Mouse (Mus musculus): ENCODE measurements around the gene Wdr24.

The Wdr24 gene

GRCm38 (mm10) chr17:25843122-25843521, 19.7 kb downstream of the Wdr24 start:
- in situ Hi-C loops (cut with MboI; ENCODE audit: unreplicated experiment in 2 of 2), result no loop called here

- in situ Hi-C loops (cut with MboI; ENCODE audit: unreplicated experiment in 2 of 2), result no loop called here
Observed at GRCm38 (mm10) chr17:25843636-25844395, 20.4 kb downstream of the Wdr24 start.

GRCm38 (mm10) chr17:25844396-25844901, 21.0 kb downstream of the Wdr24 start, which contains the start of gene Rhot2:
Gene Rhot2 (minus strand): TSS chr17:25844851.
- in situ Hi-C loops (cut with MboI; ENCODE audit: unreplicated experiment in 2 of 2), result no loop called here

GRCm38 (mm10) chr17:25860229-25860628, 36.8 kb downstream of the Wdr24 start:
- in situ Hi-C loops (cut with MboI; ENCODE audit: unreplicated experiment in 2 of 2), result no loop called here

GRCm38 (mm10) chr17:25860832-25861703, 37.6 kb downstream of the Wdr24 start, which contains the start of gene Wdr90:
Gene Wdr90 (minus strand): TSS chr17:25861501.
- in situ Hi-C loops (cut with MboI; ENCODE audit: unreplicated experiment in 2 of 2), result no loop called here

GRCm38 (mm10) chr17:25861704-25862612, 38.5 kb downstream of the Wdr24 start:
- in situ Hi-C loops (cut with MboI; ENCODE audit: unreplicated experiment in 2 of 2), result no loop called here

GRCm38 (mm10) chr17:25863681-25864080, 40.3 kb downstream of the Wdr24 start:
- in situ Hi-C loops (cut with MboI; ENCODE audit: unreplicated experiment in 2 of 2), result no loop called here

- in situ Hi-C loops (cut with MboI; ENCODE audit: unreplicated experiment in 2 of 2), result no loop called here
Observed at GRCm38 (mm10) chr17:25864311-25864710, 40.9 kb downstream of the Wdr24 start.

- in situ Hi-C loops (cut with MboI; ENCODE audit: unreplicated experiment in 2 of 2), result no loop called here
Observed at GRCm38 (mm10) chr17:25865288-25865687, 41.9 kb downstream of the Wdr24 start.

- in situ Hi-C loops (cut with MboI; ENCODE audit: unreplicated experiment in 2 of 2), result no loop called here
Observed at GRCm38 (mm10) chr17:25866172-25866571, 42.7 kb downstream of the Wdr24 start.

GRCm38 (mm10) chr17:25867509-25867835, 44.0 kb downstream of the Wdr24 start:
- in situ Hi-C loops (cut with MboI; ENCODE audit: unreplicated experiment in 2 of 2), result no loop called here

GRCm38 (mm10) chr17:25867836-25868600, 44.6 kb downstream of the Wdr24 start:
- in situ Hi-C loops (cut with MboI; ENCODE audit: unreplicated experiment in 2 of 2), result no loop called here

- in situ Hi-C loops (cut with MboI; ENCODE audit: unreplicated experiment in 2 of 2), result no loop called here
Observed at GRCm38 (mm10) chr17:25868601-25869191, 45.3 kb downstream of the Wdr24 start, which contains the start of gene Mcrip2. Gene Mcrip2 (minus strand): TSS chr17:25868764.

- in situ Hi-C loops (cut with MboI; ENCODE audit: unreplicated experiment in 2 of 2), result no loop called here
Observed at GRCm38 (mm10) chr17:25869498-25869897, 46.1 kb downstream of the Wdr24 start.

GRCm38 (mm10) chr17:25869954-25870353, 46.5 kb downstream of the Wdr24 start:
- in situ Hi-C loops (cut with MboI; ENCODE audit: unreplicated experiment in 2 of 2), result loop anchor here in 1 of 2 experiments (5.0 kb wide), 1 partner anchor 33 kb away; the partner anchor contains the start of gene Rhbdl1

- in situ Hi-C loops (cut with MboI; ENCODE audit: unreplicated experiment in 2 of 2), result loop anchor here in 1 of 2 experiments (5.0 kb wide), 1 partner anchor 34 kb away; the partner anchor contains the start of gene Rhbdl1
Observed at GRCm38 (mm10) chr17:25871566-25871965, 48.1 kb downstream of the Wdr24 start.

- in situ Hi-C loops (cut with MboI; ENCODE audit: unreplicated experiment in 2 of 2), result loop anchor here in 1 of 2 experiments (5.0 kb wide), 1 partner anchor 35 kb away; the partner anchor contains the start of gene Rhbdl1
Observed at GRCm38 (mm10) chr17:25872676-25873075, 49.2 kb downstream of the Wdr24 start.

GRCm38 (mm10) chr17:25873405-25874147, 50.1 kb downstream of the Wdr24 start:
- in situ Hi-C loops (cut with MboI; ENCODE audit: unreplicated experiment in 2 of 2), result loop anchor here in 1 of 2 experiments (5.0 kb wide), 1 partner anchor 36 kb away; the partner anchor contains the start of gene Rhbdl1
